ENCODE assay signal across 8 mouse cellular contexts in the genomic region with DNA sequence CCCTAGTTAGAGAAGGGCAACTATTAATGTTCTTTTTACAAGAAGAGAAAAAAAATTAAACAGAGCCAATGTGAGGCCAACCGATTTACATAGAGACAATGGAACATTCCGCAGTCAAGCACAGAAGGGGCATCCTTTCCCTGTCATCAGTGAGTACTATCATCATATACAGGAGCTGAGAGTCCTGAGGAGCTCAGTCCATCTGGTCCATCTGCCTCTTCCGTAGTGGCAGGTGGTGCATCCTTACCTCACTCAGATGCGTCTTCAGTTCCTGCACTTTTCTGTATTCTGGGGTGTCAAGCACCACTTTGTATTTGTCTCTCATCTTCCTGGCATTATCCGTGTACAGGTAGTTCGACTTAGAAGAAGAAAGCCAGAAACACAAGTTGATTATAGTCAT.
"Had no signal": no experiment of that assay in that cellular context is flagged by ENCODE, and none has a peak within 500 bp of the region (broad histone marks: within the 10 kb centered on the region; RNA-seq: fewer than 3 reads in every experiment).

No protein-coding gene starts in this region.

- DNase-seq: kidney, postnatal 36 days; layer of hippocampus, adult 9-11 months; lung, adult 2 months; lung, postnatal 4 days; midbrain, embryonic 14.5 days; right cerebral cortex, adult 18-20 months; right cerebral cortex, postnatal 25 days; thymus, postnatal 4 days had no signal
